Mouse (Mus musculus) MEL (cell line): ENCODE data around the gene Tfrc. TPM values are rescaled to one million over a fixed set of nuclear protein-coding genes. Genes with fewer than 3 reads are reported as not detected.

ENCODE experiments used
- DNase-seq: peaks from one replicate; pipeline ENCODE4 v3.0.0; 2011; ENCODE audit warnings: low read depth, low spot score
- H3K27ac ChIP-seq: 2 replicates; pipeline ENCODE4 v1.5.1; 2012; ENCODE audit warnings: low read depth, mild to moderate bottlenecking, control low read depth, low read length, moderate library complexity; ENCODE audit not compliant: control insufficient read depth
- H3K27me3 ChIP-seq, 2 experiments: fragments of 150-350 bp in 1 of 2; sonication (generic) in 1 of 2; 2 replicates each; pipeline ENCODE4 v1.6.1; 2012; ENCODE audit warnings: low read length in 2 of 2, mild to moderate bottlenecking in 2 of 2, improper control_type of control experiment in 1 of 2, moderate library complexity in 1 of 2; ENCODE audit not compliant: insufficient read depth in 2 of 2, control insufficient read depth in 1 of 2
- H3K36me3 ChIP-seq, 2 experiments: 2 replicates each; pipeline ENCODE4 v1.6.1; 2012 to 2014; ENCODE audit warnings: low read length in 2 of 2, improper control_type of control experiment in 1 of 2, inconsistent platforms in 1 of 2, mild to moderate bottlenecking in 1 of 2; ENCODE audit not compliant: insufficient read depth in 2 of 2, control insufficient read depth in 1 of 2
- H3K4me1 ChIP-seq, 2 experiments: fragments of 150-350 bp in 1 of 2; sonication (generic) in 1 of 2; 2 replicates each; pipeline ENCODE4 v1.6.1; 2012; ENCODE audit warnings: low read length in 2 of 2, improper control_type of control experiment in 1 of 2, mild to moderate bottlenecking in 1 of 2; ENCODE audit not compliant: insufficient read depth in 2 of 2, control insufficient read depth in 1 of 2
- H3K4me3 ChIP-seq, 2 experiments: fragments of 150-350 bp in 1 of 2; sonication (generic) in 1 of 2; 2 replicates each; pipeline ENCODE4 v1.5.1; 2012; ENCODE audit warnings: low read depth in 2 of 2, low read length in 2 of 2, mild to moderate bottlenecking in 2 of 2, moderate library complexity in 2 of 2, control low read depth in 1 of 2, improper control_type of control experiment in 1 of 2; ENCODE audit not compliant: control insufficient read depth in 1 of 2, insufficient read depth in 1 of 2
- H3K79me2 ChIP-seq: 2 replicates; pipeline ENCODE4 v1.6.1; 2012; ENCODE audit warnings: mild to moderate bottlenecking, low read length, moderate library complexity; ENCODE audit not compliant: control insufficient read depth, poor library complexity, insufficient read depth
- H3K9ac ChIP-seq: 2 replicates; pipeline ENCODE4 v1.6.1; 2012; ENCODE audit warnings: low read depth, mild to moderate bottlenecking, control low read depth, low read length, moderate library complexity; ENCODE audit not compliant: control insufficient read depth, poor library complexity, severe bottlenecking
- H3K9me3 ChIP-seq: fragments of 150-350 bp; sonication (generic); replicated peaks from 2 replicates; pipeline ENCODE4 v1.6.1; 2012; ENCODE audit warnings: mild to moderate bottlenecking, low read length, improper control_type of control experiment, moderate library complexity; ENCODE audit not compliant: insufficient read depth
- CHD1 ChIP-seq: IDR thresholded peaks from 2 replicates; pipeline ENCODE4 v1.6.1; 2012; ENCODE audit warnings: low read depth, mild to moderate bottlenecking, inconsistent platforms, low read length, improper control_type of control experiment
- ELF1 ChIP-seq: IDR thresholded peaks from 2 replicates; pipeline ENCODE4 v1.6.1; 2014; ENCODE audit warnings: low read depth, mild to moderate bottlenecking, inconsistent platforms, low read length, improper control_type of control experiment, moderate library complexity
- GATA1 ChIP-seq: IDR thresholded peaks from 2 replicates; pipeline ENCODE4 v1.6.1; 2011; ENCODE audit warnings: low read depth, low read length, improper control_type of control experiment
- JUND ChIP-seq: IDR thresholded peaks from 2 replicates; pipeline ENCODE4 v1.6.1; 2011; ENCODE audit warnings: low read depth, mild to moderate bottlenecking, improper control_type of control experiment, low read length
- MAFK ChIP-seq: IDR thresholded peaks from 2 replicates; pipeline ENCODE4 v1.6.1; 2011; ENCODE audit warnings: low read depth, mild to moderate bottlenecking, low read length, improper control_type of control experiment, borderline replicate concordance
- MYC ChIP-seq: IDR thresholded peaks from 2 replicates; pipeline ENCODE4 v1.6.1; 2011; ENCODE audit warnings: low read depth, mild to moderate bottlenecking, low read length, improper control_type of control experiment, moderate library complexity
- NELFE ChIP-seq: IDR thresholded peaks from 2 replicates; pipeline ENCODE4 v1.6.1; 2011; ENCODE audit warnings: low read depth, low read length, improper control_type of control experiment
- TAL1 ChIP-seq: IDR thresholded peaks from 2 replicates; pipeline ENCODE4 v1.6.1; 2012; ENCODE audit warnings: mild to moderate bottlenecking, inconsistent platforms, low read length, moderate library complexity, mixed read lengths
- TCF12 ChIP-seq: IDR thresholded peaks from 2 replicates; pipeline ENCODE4 v1.6.1; 2014; ENCODE audit warnings: low read depth, mild to moderate bottlenecking, inconsistent platforms, low read length, improper control_type of control experiment, moderate library complexity
- USF1 ChIP-seq: IDR thresholded peaks from 2 replicates; pipeline ENCODE4 v1.6.1; 2014; ENCODE audit warnings: low read depth, mild to moderate bottlenecking, inconsistent platforms, low read length, improper control_type of control experiment, moderate library complexity
- ZKSCAN1 ChIP-seq: IDR thresholded peaks from 2 replicates; pipeline ENCODE4 v1.6.1; 2012; ENCODE audit warnings: low read depth, mild to moderate bottlenecking, inconsistent platforms, low read length, improper control_type of control experiment, moderate library complexity
- ZMIZ1 ChIP-seq: IDR thresholded peaks from 2 replicates; pipeline ENCODE4 v1.6.1; 2012; ENCODE audit warnings: low read depth, mild to moderate bottlenecking, inconsistent platforms, low read length, improper control_type of control experiment, moderate library complexity
- polyA plus RNA-seq, 2 experiments: library from polyadenylated mRNA; stranded (reverse) in 1 of 2; unstranded in 1 of 2; fragments of >175 nt in 1 of 2; fragments of >200 nt in 1 of 2; gene quantifications; 2 replicates each; pipeline versions ENCODE4 v1.2.1 to v1.2.4; 2012; ENCODE audit warnings: low replicate concordance in 2 of 2, low read depth in 1 of 2; ENCODE audit not compliant: insufficient read length in 2 of 2, insufficient read depth in 1 of 2, missing spikeins in 1 of 2
- total RNA-seq: library from RNA; depleted of rRNA; stranded (reverse); fragments of 300-350 nt; gene quantifications from 2 replicates; pipeline ENCODE4 v1.2.3, GENCODE M21; 2012

Tfrc gene
- total and polyA plus RNA-seq, 3 experiments, result 90.9 to 234 (median 106) TPM

DNA sequence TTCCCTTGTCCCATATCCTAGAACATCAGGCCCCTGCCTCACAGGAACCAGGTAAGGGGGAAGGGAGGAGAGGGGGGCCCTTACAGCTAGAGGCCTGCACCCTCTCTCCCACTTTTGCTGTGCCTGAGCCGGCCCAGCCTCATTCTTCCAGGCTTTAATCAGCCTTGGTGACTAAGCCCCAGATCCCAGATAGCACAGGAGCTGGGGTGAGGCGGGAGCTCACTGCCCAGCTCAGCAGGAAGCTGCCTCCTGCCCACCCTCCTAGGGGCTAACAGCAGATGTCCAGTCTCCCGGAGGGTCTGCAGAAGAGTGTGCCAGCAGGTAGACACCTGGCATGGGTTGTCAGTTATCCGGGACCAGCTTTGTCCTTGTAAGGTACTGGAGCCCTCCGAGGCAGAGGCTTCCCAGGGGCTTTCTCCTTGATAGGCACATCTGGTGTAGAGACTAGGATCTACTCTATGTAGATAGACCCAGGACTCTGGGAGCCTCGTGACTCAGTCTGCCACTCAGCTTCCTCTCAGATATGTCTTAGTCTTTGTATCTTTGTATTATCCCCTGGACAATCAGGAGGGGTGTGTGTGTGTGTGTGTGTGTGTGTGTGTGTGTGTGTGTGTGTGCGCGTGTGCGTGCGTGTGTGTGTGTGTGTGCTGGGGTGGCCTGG, 68.5 kb downstream of the Tfrc start:
- Histone ChIP-seq H3K36me3 (peaks cover 0 to 1% of the 10 kb centered on the region in 2 experiments; a peak in 1 of 4 replicates), H3K27ac (peak overlapping the region; percentile 12), H3K79me2 (no peaks in the 10 kb centered on the region), H3K27me3 (no peaks in the 10 kb centered on the region), H3K9ac (no peak overlapping the region), H3K4me3 (no peak overlapping the region), H3K9me3 (no peaks in the 10 kb centered on the region), H3K4me1 (no peaks in the 10 kb centered on the region)
- DNase-seq, result no peak
- TF ChIP-seq ELF1 (no peak), USF1 (peak; percentile 34; the same call in 1 of the 2 replicates)

DNA sequence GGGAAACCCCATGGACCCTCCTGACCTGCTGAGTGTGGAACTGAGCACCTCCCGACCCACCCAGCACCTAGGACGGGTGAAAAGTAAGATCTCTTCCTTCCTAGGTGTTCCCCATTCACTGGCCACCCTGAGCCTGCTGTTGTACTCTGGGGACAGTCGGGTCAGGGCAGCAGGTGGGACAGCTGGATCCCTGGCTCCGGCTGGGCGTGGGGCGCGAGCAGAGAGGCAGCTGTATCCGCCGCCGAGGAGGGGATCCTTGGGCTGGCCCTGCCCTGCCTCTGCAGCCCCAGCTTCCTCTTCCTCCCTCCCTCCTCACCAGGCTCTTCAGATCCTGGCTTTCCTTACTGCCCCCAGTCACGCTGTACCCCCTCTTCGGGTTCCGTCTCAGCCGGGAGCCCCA, 69.2 kb downstream of the Tfrc start:
- Histone ChIP-seq H3K36me3 (peaks cover 0 to 1% of the 10 kb centered on the region in 2 experiments; a peak in 2 of 4 replicates), H3K27me3 (no peaks in the 10 kb centered on the region), H3K4me3 (no peak overlapping the region), H3K27ac (no peak overlapping the region), H3K4me1 (no peaks in the 10 kb centered on the region), H3K9ac (no peak overlapping the region), H3K79me2 (no peaks in the 10 kb centered on the region), H3K9me3 (no peaks in the 10 kb centered on the region)
- DNase-seq, result no peak
- TF ChIP-seq MYC, result no peak
- no peak for TF ChIP-seq NELFE

DNA sequence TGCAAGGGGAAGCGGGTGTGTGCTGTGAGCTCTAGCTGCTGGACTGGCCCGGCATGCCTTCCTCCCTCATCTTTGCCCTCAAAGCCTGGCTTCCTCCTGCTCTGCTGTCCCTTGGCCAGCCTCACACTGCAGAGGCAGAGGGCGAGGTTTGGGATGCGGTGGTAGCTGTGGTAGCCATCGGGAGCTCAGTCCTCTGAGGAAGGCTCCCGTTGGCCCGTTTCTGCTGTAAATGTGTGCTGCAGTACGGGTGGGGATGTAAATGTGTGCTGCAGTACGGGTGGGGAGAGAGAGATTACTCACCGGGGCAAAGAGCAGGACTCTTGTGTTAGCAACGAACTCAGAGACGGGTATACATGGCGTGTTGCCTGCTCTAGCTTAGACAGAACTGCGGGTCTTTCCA, 70.1 kb downstream of the Tfrc start:
- Histone ChIP-seq H3K36me3 (peaks cover 0 to 1% of the 10 kb centered on the region in 2 experiments; a peak in 2 of 4 replicates), H3K27me3 (no peaks in the 10 kb centered on the region), H3K27ac (no peak overlapping the region), H3K4me3 (no peak overlapping the region), H3K79me2 (no peaks in the 10 kb centered on the region), H3K9ac (no peak overlapping the region), H3K4me1 (no peaks in the 10 kb centered on the region), H3K9me3 (no peaks in the 10 kb centered on the region)
- no peak for DNase-seq
- TF ChIP-seq CHD1, result no peak
- no peak for TF ChIP-seq ZKSCAN1
- no peak for TF ChIP-seq TAL1
- TF ChIP-seq TCF12, result no peak
- TF ChIP-seq GATA1, result no peak
- TF ChIP-seq ZMIZ1, result no peak
- TF ChIP-seq JUND, result no peak
- no peak for TF ChIP-seq MAFK
